Mouse (Mus musculus): ENCODE results near the gene Upf2. TPM values are rescaled to one million over a fixed set of nuclear protein-coding genes. Genes with fewer than 3 reads are reported as not detected.

The Upf2 gene
- 5.0 and 5.6 TPM in 2 replicates for polyA plus RNA-seq (2012; rRNA removed)

GRCm38 (mm10) chr2:5950766-5951595 is at the start of gene Upf2:
TSS of gene Upf2 (plus strand) at chr2:5951469.
- 0 out of 2 replicates have a peak, but pooled peaks cover 4% of the 10 kb centered on the region for H3K4me1 ChIP-seq (replicated peaks; ENCODE audit: control insufficient read depth, insufficient read depth, low read length)
- no peaks in the 10 kb centered on the region for H3K36me3 ChIP-seq (ENCODE audit: control insufficient read depth, insufficient read depth, low read length)
- H3K4me3 ChIP-seq (ENCODE audit: control insufficient read depth, insufficient read depth, low read length), result peak within 1 kb of the TSS; percentile 83
- H3K27ac ChIP-seq (ENCODE audit: control insufficient read depth, insufficient read depth, low read length), result peak within 1 kb of the TSS; percentile 58
- TF ChIP-seq CTCF (IDR thresholded peaks at IDR 0.05; ENCODE audit: borderline replicate concordance, control insufficient read depth, extremely low read depth, insufficient read depth, low read length, poor library complexity) (0 out of 2 replicates have a peak, but pooled peaks have one; percentile 8), POLR2A (IDR thresholded peaks at IDR 0.05; ENCODE audit: control insufficient read depth, extremely low read depth, insufficient read depth, low read length, poor library complexity) (peak; percentile 29; the same call in 1 of the 2 replicates)
- WGBS, result under 1% methylated on average over 50 of the region's 54 CpGs
- DNase-seq, result peak; percentile 93
- no peaks in the 10 kb centered on the region for H3K27me3 ChIP-seq (ENCODE audit: control insufficient read depth, insufficient read depth, low read length)

DNA sequence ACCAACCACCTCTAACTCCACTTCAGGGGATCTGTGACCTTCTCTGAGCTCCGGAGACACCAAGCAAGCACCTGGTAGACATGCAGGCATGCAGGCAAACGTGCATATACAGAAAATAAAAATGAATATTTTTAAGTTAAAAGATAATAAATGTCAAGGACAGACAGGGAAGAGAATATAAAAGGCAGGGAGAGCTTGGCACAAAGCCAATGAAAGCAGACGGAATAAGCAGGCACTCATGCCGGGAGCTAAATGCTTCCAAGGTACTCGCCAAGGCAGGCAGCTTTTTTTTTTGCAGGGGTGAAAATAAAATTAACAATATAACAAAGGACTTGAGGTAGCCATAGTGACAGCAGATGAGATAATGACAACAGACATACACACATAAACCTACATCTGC is 45.2 kb upstream of the Upf2 start:
- Histone ChIP-seq H3K4me1 (replicated peaks; ENCODE audit: control insufficient read depth, insufficient read depth, low read length) (no peaks in the 10 kb centered on the region), H3K27me3 (ENCODE audit: control insufficient read depth, insufficient read depth, low read length) (no peaks in the 10 kb centered on the region), H3K36me3 (ENCODE audit: control insufficient read depth, insufficient read depth, low read length) (no peaks in the 10 kb centered on the region), H3K27ac (ENCODE audit: control insufficient read depth, insufficient read depth, low read length) (no peak overlapping the region), H3K4me3 (ENCODE audit: control insufficient read depth, insufficient read depth, low read length) (no peak overlapping the region)
- WGBS, result 91% methylated on average over 5 of the region's 5 CpGs
- no peak for DNase-seq
- TF ChIP-seq POLR2A (IDR thresholded peaks at IDR 0.05; ENCODE audit: control insufficient read depth, extremely low read depth, insufficient read depth, low read length, poor library complexity) (no peak), CTCF (IDR thresholded peaks at IDR 0.05; ENCODE audit: borderline replicate concordance, control insufficient read depth, extremely low read depth, insufficient read depth, low read length, poor library complexity) (no peak)

- peak; percentile 52 for DNase-seq
- TF ChIP-seq CTCF (IDR thresholded peaks at IDR 0.05; ENCODE audit: borderline replicate concordance, control insufficient read depth, extremely low read depth, insufficient read depth, low read length, poor library complexity) (no peak), POLR2A (IDR thresholded peaks at IDR 0.05; ENCODE audit: control insufficient read depth, extremely low read depth, insufficient read depth, low read length, poor library complexity) (no peak)
- no peak overlapping the region for H3K4me3 ChIP-seq (ENCODE audit: control insufficient read depth, insufficient read depth, low read length)
- H3K27ac ChIP-seq (ENCODE audit: control insufficient read depth, insufficient read depth, low read length), result no peak overlapping the region
- no peaks in the 10 kb centered on the region for H3K4me1 ChIP-seq (replicated peaks; ENCODE audit: control insufficient read depth, insufficient read depth, low read length)
- WGBS, result 76% methylated on average over 3 of the region's 3 CpGs
- H3K36me3 ChIP-seq (ENCODE audit: control insufficient read depth, insufficient read depth, low read length), result no peaks in the 10 kb centered on the region
- no peaks in the 10 kb centered on the region for H3K27me3 ChIP-seq (ENCODE audit: control insufficient read depth, insufficient read depth, low read length)
Measured at GRCm38 (mm10) chr2:5906625-5907024, 44.6 kb upstream of the Upf2 start.

GRCm38 (mm10) chr2:5911282-5911965 is 39.8 kb upstream of the Upf2 start:
- no peak for TF ChIP-seq CTCF (IDR thresholded peaks at IDR 0.05; ENCODE audit: borderline replicate concordance, control insufficient read depth, extremely low read depth, insufficient read depth, low read length, poor library complexity)
- TF ChIP-seq POLR2A (IDR thresholded peaks at IDR 0.05; ENCODE audit: control insufficient read depth, extremely low read depth, insufficient read depth, low read length, poor library complexity), result no peak
- Histone ChIP-seq H3K4me3 (ENCODE audit: control insufficient read depth, insufficient read depth, low read length) (no peak overlapping the region), H3K27me3 (ENCODE audit: control insufficient read depth, insufficient read depth, low read length) (no peaks in the 10 kb centered on the region), H3K36me3 (ENCODE audit: control insufficient read depth, insufficient read depth, low read length) (no peaks in the 10 kb centered on the region), H3K4me1 (replicated peaks; ENCODE audit: control insufficient read depth, insufficient read depth, low read length) (no peaks in the 10 kb centered on the region), H3K27ac (ENCODE audit: control insufficient read depth, insufficient read depth, low read length) (no peak overlapping the region)
- 90% methylated on average over 16 of the region's 16 CpGs for WGBS
- DNase-seq, result no peak

GRCm38 (mm10) chr2:5922823-5923222 is 28.4 kb upstream of the Upf2 start:
- H3K36me3 ChIP-seq (ENCODE audit: control insufficient read depth, insufficient read depth, low read length), result no peaks in the 10 kb centered on the region

GRCm38 (mm10) chr2:5923786-5924185 is 27.5 kb upstream of the Upf2 start:
- Histone ChIP-seq H3K27me3 (ENCODE audit: control insufficient read depth, insufficient read depth, low read length) (no peaks in the 10 kb centered on the region), H3K36me3 (ENCODE audit: control insufficient read depth, insufficient read depth, low read length) (no peaks in the 10 kb centered on the region), H3K4me1 (replicated peaks; ENCODE audit: control insufficient read depth, insufficient read depth, low read length) (no peaks in the 10 kb centered on the region), H3K27ac (ENCODE audit: control insufficient read depth, insufficient read depth, low read length) (no peak overlapping the region), H3K4me3 (ENCODE audit: control insufficient read depth, insufficient read depth, low read length) (no peak overlapping the region)
- TF ChIP-seq CTCF (IDR thresholded peaks at IDR 0.05; ENCODE audit: borderline replicate concordance, control insufficient read depth, extremely low read depth, insufficient read depth, low read length, poor library complexity) (no peak), POLR2A (IDR thresholded peaks at IDR 0.05; ENCODE audit: control insufficient read depth, extremely low read depth, insufficient read depth, low read length, poor library complexity) (no peak)
- DNase-seq, result no peak
- 95% methylated on average over 9 of the region's 9 CpGs for WGBS

More at GRCm38 (mm10) chr2:5922823-5923222, 28.4 kb upstream of the Upf2 start:
- H3K4me1 ChIP-seq (replicated peaks; ENCODE audit: control insufficient read depth, insufficient read depth, low read length), result no peaks in the 10 kb centered on the region
- H3K27me3 ChIP-seq (ENCODE audit: control insufficient read depth, insufficient read depth, low read length), result no peaks in the 10 kb centered on the region
- no peak overlapping the region for H3K27ac ChIP-seq (ENCODE audit: control insufficient read depth, insufficient read depth, low read length)
- no peak for TF ChIP-seq CTCF (IDR thresholded peaks at IDR 0.05; ENCODE audit: borderline replicate concordance, control insufficient read depth, extremely low read depth, insufficient read depth, low read length, poor library complexity)
- no peak for TF ChIP-seq POLR2A (IDR thresholded peaks at IDR 0.05; ENCODE audit: control insufficient read depth, extremely low read depth, insufficient read depth, low read length, poor library complexity)
- 44% methylated on average over 6 of the region's 6 CpGs for WGBS
- DNase-seq, result no peak
- no peak overlapping the region for H3K4me3 ChIP-seq (ENCODE audit: control insufficient read depth, insufficient read depth, low read length)
